Mouse (Mus musculus) urinary bladder, postnatal 4 days (tissue): Measurements from ENCODE around the gene Fam183b.
"Not testable (repeated sequence)": the region's sequence is repeated elsewhere in the genome, so short reads cannot be mapped to it uniquely, and the experiment has no call there.

Experiments used
- DNase-seq, 2 experiments: peaks; one replicate each; pipeline ENCODE4 v3.0.0; 2021 to 2022; ENCODE audit warnings: low spot score in 2 of 2

Fam183b gene

DNA sequence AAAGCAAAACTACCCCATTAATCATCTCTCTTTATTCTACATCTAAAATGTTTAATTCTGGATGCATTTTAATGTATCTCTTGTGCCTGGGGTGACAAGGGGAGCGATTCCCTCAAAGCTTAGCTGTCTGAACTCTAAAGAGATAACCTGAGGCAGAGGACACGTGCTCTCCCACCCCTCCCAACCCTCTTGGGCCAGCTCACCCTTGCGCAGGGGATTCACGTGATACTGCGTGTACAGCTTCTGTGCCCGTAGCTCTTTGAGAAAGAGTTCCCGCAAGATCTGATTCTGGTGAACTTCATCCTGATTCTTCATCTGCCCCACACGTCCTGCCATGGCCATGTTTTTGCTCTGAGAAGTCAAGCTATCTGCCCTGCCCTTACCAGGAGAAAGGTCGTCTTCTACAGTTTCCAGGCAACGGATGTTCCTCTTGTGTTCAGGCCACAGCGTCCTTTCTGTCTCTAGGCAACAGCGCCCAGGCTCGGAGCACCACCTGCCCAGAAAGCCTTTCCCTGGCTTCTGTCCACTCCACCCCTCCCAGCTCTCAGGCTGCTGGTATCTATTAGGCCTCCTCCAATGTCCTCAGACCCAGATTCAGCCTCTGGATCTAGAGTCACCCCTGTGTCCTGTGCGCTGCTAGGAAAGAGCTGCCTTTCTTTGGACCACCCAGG, at the start of gene Fam183b:
Gene Fam183b (minus strand): TSS at position 403 of the 671 bp plus-strand sequence.
- no peak for DNase-seq

DNA sequence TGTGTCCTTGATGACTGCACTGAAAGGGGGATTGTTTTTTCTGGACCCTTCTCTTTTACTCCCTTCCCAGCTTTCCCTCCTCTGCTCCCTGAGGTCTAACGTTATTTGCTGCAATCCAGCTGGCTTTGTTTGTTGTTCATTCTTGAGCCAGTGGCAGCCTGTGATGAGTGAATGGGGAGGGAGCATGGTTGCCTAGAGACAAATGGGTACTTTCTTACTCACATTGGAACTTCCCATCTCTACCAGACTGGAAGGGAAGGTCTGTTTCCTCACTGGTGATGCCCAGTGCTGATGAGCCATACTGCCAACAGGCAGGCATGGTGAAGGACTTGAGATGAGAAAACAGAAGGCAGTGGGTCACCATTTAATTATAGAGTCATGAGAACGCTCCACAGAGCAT, 48.0 kb upstream of the Fam183b start:
- no peak for DNase-seq

DNA sequence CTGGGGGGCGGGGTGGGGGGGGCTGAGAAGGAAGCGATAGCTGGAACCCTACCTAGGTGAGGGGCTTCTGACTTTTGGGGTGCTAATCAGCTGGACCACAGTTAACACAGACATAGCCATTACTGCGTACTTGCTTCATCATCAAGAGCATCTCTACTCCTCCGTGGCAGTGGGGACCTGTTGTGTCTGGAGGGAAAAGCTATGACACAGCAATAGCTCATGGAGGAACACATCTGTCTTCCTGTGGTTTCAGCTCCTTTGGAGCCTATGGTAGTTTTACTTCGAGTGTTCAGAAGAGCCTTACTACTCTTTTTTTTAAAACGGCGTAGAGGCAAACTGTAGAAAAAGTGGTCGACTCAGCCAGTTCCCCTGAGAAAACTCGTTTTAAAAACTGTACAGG, 45.9 kb upstream of the Fam183b start:
- no peak for DNase-seq

DNA sequence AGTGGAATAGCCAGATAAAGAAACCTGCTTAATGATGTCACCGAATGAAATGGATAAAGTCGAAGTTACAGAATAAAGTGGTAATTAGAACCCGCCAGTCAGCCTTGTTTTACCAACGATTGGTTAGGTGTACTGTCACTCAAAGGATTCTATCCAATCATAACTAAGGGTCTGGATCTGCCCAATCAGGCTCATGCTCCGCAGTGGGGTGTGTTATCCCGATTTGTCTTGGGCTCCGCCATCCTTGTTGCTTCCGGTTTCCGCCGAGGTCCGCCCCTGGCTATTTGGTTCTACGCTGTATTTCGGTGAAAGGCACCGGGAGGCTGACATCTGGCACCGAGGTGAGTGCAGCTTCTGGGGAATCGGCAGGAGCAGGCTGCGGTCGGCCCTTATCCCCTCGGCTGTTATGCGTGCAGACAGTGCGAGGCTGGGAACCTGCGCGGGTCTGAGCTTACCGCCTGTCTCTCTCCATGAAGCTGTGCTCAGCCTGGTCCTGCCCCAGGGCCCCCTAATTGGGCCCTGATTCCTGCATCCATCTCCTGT, 45.2 kb upstream of the Fam183b start, which contains the start of gene Gm12258:
Gene Gm12258 (plus strand): TSS at position 240 of the 543 bp plus-strand sequence.
- peak; percentile 76 to 82 for DNase-seq

DNA sequence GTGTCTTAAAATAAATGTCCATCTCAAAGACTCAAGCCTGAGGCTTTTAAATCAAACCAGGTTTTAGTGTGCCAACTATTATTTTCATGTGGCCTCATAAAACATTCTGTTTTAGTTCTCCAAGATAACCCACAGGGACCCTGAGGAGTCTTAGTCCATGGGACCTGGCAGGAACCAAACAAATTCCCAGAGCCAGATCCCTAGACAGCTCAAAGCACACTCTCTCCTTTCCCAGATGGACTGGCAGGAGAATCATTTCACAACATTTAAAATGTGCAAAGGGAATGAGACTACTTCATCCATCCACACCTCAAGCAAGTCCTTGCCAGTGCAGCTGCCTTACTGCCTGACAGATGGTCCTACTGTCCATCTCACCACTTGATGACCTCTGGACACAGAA, 37.2 kb upstream of the Fam183b start, which contains the start of gene Olfr311:
Gene Olfr311 (plus strand): TSS at position 301 of the 400 bp plus-strand sequence.
- not testable (repeated sequence) for DNase-seq

DNA sequence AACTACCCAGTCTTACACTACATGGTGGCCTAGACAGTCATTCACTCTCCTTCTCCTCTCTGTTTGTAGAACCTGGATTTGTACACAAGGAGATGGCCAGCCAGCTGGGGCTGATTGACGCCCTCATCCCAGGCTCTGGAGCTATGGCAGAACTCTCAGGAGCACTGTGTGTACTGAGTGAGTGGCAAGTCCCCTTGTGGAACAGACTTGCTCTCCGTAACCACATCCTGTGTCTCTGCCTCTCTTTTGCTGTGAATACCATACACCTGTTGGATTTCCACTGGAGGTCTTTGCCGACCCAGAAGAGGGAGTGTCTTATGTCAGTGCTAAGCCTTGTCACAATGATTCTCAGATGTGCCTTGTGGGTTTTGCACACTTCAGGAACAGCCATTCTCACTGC, 30.8 kb upstream of the Fam183b start:
- DNase-seq = not testable (repeated sequence)

DNA sequence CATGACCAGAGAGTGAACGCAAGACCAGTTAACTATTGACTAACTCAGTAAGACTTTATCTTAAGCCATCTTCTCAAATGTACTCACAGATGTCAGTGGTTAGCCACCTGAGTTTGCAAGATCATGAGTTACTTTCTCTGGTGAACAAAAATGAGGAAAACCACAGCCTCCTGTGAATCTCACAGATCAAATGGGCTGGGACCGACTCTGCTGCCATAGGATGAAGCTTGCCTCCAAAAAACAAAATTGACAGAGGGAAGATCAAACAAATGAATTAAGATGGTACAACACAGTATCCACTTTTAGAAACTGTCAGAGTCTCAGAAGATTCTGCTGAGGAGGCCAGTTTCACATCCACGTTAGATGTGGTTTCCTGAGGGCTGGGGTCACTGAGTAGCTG, 28.0 kb upstream of the Fam183b start:
- no peak for DNase-seq

DNA sequence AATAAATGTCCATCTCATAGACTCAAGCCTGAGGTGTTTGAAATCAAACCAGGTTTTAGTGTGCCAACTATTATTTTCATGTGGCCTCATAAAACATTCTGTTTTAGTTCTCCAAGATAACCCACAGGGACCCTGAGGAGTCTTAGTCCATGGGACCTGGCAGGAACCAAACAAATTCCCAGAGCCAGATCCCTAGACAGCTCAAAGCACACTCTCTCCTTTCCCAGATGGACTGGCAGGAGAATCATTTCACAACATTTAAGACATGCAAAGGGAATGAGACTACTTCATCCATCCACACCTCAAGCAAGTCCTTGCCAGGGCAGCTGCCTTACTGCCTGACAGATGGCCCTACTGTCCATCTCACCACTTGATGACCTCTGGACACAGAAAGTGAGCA, 27.2 kb upstream of the Fam183b start, which contains the start of gene Olfr312:
Gene Olfr312 (plus strand): TSS at position 301 of the 400 bp plus-strand sequence.
- DNase-seq = not testable (repeated sequence)

DNA sequence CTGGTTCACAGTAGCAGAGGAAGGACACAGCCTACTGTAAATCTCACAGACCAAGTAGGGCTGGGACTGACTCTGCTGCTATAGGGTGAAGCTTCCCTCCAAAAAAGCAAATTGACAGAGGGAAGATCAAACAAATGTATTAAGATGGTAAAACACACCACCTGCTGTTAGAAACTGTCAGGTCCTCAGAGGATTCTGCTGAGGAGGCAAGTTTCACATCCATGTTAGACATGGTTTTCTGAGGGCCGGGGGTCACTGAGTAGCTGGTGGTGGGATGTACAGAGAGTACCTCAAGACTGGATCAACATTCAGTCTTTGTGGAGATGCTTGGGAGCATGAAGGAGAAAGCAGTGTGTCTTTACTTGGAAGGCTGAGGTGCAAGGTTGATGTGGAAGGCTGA, 13.9 kb upstream of the Fam183b start:
- no peak for DNase-seq

DNA sequence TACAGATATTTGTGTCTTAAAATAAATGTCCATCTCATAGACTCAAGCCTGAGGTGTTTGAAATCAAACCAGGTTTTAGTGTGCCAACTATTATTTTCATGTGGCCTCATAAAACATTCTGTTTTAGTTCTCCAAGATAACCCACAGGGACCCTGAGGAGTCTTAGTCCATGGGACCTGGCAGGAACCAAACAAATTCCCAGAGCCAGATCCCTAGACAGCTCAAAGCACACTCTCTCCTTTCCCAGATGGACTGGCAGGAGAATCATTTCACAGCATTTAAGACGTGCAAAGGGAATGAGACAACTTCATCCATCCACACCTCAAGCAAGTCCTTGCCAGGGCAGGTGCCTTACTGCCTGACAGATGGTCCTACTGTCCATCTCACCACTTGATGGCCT, 12.9 kb upstream of the Fam183b start, which contains the start of gene Olfr313:
Gene Olfr313 (plus strand): TSS at position 301 of the 400 bp plus-strand sequence.
- DNase-seq = not testable (repeated sequence)

DNA sequence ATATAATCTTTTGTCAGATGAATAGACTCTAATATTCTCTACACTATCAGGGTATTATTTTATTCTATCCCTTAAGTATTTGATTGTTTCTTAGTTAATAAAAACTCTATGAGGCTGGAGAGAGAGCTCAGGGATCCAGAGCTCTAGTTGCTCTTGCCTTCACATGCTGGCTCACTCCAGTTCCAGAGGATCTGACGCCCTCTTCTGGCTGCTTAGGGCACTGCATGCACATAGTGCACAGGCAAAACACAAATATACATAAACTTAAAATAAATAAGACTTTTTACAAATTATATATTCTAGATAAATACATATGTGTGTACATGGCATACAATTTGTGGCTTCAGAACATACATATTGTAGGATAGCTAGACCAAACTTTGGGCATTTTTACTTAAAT, 10.2 kb upstream of the Fam183b start:
- DNase-seq = no peak

DNA sequence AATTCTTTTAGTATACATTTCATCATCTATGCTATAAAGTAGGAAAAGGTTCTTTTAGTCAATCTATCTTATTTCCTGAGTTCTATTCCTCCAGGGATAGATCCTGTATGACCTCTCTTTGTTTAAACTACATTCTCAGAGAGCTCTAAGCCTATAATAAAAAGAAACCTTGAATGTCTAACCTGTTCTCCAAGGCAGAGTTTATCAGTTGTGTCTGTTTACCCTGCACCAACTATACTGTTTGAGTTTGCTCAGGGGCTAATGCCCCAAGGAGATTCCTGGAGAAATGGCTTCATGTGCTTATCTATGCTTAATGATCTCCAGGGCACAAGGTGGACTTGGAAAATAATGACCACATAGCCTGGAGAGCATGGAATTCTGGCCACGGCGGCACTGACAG, 2.6 kb upstream of the Fam183b start:
- no peak for DNase-seq

DNA sequence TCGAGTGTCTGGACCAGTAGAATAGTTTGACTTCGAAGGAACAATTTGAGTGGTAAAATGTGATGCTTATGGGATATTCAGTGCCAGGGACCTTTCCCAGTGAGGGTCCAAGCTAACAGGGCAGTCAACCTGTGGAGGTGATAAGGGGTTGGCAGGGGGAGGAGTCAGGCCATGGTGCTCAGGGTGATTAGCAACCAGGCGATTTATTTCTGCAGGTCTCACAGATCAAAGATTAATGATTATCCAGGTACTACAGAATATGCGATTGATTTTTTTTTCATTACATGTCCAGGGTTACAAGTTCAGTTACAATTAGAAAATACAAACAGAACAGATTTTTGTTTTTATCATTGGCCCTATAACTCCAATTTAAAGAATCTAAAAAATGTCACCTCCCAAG, 2.1 kb upstream of the Fam183b start:
- DNase-seq = no peak

DNA sequence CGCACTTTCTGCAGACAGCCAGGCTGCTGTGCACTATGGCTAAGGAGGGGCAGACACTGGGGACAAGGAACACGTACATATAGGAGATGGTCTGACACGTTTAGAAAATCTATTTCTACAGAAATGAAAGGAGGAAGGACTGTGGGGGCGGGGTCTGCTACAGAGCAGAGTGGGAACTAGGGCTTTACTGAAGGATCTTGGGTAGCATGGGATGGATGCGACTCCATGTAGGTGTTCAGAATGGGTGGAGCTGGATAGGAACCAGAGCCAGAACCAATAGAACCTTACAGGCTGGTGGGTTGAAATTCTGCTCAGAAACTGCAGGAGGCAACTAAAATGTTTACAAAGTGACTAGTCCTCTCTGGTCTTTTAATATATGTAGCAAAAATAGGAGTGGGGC, 2.0 kb downstream of the Fam183b start:
- no peak for DNase-seq

DNA sequence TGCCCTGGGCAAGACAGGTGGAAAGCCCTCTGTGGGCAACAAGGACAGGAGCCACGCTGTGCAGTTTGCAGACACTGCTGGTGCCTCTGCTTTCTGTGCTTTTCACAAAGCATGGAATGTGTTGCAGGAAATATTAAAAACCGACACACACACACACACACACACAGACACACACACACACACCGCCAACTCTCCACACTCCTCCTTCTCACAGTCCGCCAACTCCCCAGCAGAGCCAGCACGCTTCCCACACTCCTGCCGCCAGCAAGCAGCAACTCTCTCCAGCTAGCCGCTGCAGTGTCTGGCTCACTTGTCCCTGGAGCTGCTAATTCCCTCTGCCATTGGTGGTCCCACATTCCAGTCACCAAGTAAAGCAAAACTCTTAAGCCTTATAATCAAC, 4.9 kb downstream of the Fam183b start:
- DNase-seq = no peak

DNA sequence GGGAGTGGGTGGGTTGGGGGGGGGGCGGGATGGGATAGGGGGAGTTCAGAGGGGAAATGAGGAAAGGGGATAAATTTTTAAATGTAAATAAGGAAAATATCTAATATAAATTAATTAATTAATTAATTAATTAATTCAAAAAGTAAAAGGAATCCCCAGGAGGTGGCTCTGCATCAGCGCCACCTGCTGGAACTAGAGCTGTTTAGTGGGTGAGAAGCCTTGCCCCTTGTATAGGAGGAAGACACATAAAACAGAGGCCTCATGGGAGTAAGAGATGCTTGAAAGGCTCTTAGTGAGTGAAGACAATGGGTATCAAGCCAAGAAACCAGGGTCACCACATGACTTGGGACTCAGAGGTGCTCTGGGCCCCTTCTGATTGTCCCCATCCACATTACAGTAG, 5.9 kb downstream of the Fam183b start:
- no peak for DNase-seq

DNA sequence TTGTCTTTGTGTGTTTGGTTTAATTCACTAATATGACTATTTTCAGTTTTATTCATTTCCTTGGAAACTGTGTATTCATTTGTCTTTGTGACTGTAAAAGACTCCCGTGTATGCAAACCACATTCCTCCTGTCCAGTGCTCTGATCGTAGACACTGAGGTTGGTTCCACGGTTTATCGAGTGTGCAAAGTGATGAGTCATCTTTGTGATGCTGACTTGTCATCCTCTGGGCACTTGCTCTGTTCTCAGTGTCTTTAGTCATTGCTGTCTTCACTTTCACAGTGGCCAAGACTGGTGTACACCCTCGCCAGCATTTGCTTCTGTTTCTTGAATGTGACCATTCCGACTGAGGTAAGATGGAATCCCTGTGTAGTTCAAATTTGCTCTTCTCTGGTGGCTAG, 11.1 kb downstream of the Fam183b start:
- DNase-seq = no peak

DNA sequence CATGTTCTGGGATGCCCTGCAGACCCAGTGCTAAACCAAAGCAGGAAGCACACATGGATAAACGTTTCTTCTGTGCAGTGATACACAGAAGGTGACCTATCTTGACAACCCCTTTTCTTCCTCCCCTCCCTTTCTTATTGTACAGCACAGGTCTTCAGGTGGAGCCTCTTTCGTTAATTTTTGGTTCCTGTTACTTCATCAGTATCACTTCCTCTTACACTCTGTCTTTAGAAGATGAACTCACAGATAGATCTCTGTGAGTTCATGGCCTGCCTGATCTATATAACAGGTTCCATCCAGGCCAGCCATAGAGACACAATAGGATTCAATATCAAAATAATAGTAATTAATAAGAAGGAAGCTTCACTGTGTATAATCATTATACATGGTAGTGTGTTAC, 11.7 kb downstream of the Fam183b start:
- no peak for DNase-seq

DNA sequence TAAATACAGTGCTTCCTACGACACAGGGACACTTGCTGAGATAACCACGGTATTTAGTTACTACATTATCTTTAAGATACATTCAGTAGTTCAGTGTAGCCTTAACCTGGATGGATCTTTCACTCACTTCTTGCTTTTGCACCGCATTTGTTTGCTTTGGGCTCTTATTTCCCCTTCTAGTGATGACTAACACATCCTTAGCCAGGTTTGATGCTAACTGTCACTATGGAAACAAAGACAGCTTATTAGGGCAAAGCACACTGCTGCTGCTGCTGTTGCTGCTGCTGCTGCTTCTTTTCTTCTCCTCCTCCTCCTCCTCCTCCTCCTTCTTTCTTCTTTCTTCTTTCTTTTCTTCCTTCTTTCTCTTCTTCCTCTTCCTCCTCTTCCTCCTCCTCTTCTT, 12.2 kb downstream of the Fam183b start:
- DNase-seq = no peak

DNA sequence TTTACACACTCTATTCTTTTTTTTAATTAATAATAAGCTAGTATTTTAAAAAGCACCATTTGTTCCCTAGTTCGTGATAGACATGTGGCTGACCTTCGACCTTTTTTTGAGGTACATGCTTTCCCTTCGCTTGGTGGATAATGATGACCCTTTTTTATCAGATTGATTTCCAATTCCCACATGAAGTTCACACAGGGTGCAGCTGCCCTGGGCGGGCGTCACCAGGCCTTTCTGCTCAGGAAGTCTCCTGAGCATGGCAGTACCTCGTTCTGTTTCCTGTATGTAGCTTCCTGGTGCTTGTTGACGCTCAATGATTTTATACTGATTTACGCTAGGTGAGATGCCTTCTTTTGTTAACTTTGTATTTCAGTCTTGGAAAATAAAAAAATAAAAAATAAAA, 13.4 kb downstream of the Fam183b start:
- DNase-seq = no peak

DNA sequence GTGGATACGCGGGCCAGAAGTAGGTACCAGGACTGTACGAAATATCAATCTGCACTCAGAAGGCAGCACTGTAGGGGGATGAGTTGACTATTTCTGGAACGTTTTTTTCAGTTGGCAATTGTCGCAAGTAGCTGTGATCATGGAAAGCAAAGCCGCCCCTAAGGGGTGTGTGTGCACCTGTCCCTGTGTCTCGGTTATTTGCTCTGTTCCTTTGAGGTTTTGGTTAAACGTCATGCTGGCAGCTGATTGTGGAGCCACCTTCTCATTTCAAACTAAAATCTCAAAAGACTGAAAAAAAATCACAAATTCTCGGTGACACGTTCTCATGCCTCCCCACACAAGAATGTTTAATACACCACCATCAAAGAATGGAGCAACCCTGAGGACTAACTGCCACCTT, 14.1 kb downstream of the Fam183b start:
- no peak for DNase-seq

DNA sequence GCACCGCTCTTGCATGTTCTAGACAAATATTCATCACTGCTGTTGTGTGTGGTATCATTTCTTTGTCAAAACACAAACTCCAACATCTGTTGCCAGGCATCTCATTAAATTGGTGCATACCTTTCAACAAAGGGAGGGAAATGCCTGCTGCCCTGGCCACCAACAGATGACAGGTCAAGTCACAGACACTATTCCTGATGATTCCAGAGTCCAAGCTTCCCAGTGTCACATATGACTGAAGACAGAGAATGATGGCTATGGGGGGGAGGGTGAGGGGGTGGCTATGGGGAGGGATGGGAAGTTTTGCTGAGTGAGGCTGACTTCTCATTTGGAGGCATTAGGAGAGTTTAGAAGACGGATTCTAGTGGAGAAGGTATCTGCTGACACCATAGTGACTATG, 17.6 kb downstream of the Fam183b start:
- no peak for DNase-seq

DNA sequence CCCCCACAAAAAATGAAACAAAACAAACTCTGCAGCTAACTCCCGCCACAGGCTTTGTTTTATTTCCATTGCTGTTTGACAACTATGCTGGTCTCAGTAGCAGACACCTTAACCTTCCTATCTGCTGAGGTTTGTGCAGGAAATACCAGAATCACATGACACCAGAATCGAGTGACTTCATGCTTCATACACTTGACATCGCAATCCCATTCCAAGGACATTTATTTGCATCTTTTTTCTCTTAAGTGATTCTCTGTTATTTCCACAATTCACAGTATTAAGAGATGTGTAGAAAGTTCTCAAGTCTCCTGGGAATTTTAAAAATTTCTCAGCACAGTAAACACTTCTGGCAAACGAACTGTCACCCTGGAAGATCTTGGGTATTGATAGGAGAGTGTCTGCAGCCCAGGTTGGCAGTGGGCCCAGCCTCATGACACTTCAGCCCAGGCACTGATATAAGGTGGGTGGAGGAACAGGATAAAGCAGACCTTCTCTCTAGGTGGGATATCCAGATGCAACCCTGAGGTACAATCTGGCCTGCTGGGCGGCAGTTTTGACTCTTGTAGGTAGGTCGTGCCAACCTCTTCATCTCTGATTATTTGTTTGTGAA, 19.2 kb downstream of the Fam183b start, which contains the start of gene Olfr314:
Gene Olfr314 (plus strand): TSS at position 473 of the 610 bp plus-strand sequence.
- DNase-seq = no peak
